Mouse (Mus musculus) MEL-GATA-1-ER (cell line): ENCODE results near the gene Tm9sf3.

Source experiments
- DNase-seq: peaks from one replicate; pipeline ENCODE4 v3.0.0-alpha.2; 2012; ENCODE audit warnings: low read depth; ENCODE audit errors: extremely low read depth

The Tm9sf3 gene

DNA sequence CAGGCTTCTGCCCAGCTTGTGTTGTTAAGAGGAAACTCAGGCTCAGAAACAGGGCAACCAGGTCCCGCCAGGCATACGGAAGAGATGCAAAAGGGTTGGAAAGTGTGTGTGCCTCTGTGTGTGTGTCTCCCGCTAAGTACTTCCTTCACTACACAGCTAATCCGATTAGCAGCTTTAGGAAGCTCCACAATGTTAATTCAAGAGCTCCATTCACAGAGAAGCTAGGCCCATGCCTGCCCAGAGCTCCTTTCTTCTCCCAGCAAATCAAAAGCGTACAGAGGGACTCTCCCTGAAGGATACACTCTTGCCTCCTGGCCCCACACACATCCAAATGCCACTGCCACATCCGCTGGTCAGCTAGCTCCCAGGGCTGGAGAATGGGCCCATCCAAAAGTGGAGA lies 86.5 kb downstream of the Tm9sf3 start:
- DNase-seq, result no peak

DNA sequence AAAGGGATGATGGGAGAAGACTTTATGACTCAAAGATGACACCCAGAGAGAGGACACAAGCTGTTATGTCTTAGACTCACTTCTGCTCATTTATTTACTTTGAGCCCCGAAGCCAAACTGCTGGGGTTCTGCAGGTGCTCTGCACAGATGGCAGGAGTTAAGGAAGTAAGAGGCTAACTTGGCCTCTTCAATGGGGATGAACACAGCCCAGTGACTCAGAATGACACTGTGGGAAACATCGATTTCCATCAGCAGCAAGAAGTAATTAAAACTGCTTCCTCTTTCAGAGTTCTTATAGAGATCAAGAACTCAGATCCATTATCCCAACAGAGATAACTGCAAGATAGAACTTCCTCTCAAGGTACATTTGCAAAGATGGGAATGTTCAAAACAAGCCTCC lies 86.9 kb downstream of the Tm9sf3 start:
- DNase-seq, result no peak

DNA sequence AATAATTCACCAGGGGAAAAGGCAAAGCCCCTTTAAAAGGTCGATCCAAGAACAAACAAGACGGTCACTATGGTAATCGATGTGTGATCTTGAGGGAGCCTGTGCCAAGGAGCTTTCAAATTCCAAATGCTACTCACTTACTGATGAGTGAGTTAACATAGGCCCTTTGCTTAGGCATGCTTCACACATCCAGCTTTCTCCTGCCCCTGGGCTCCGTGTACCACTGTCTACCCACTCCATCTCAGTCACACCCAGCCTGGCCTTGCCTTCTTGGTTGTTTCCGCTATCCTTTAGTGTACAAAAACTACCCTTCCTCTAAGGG lies 97.9 kb downstream of the Tm9sf3 start:
- no peak for DNase-seq

DNA sequence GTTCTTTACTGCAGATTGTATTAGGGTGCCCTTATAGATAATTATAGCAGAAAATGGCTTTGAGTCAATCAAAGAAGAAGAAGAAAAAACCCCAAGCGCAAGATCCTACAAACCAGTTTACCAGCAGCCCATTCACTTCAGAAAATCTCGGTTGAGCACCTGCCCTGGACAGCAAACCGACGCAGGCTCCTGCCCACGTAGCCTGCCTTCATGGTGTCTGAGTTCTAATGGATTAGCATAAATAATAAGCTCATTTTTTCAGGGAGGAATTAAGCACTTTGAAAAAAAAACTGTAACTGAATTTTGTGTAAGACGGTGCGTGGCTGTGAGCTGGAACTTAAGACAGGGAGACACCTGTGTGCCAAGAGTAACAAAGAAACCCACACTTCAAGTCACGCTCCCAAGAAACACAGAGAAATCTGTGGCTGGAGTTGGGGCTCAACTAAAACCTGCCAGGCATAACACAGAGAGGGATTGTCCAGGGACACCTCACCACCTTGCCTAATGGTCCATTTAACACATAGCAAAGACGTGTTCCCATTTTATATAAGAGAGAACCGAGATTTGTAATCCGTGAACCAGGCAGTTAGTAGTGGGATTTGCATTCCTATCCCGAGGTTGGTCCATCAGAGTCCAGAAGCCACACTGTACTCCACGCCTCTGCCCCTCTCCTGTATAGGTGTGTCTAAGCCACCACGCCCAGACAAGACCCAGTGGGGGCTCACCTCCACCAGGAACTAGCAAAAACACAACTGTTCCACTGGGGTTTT lies 98.5 kb downstream of the Tm9sf3 start:
- DNase-seq, result no peak

DNA sequence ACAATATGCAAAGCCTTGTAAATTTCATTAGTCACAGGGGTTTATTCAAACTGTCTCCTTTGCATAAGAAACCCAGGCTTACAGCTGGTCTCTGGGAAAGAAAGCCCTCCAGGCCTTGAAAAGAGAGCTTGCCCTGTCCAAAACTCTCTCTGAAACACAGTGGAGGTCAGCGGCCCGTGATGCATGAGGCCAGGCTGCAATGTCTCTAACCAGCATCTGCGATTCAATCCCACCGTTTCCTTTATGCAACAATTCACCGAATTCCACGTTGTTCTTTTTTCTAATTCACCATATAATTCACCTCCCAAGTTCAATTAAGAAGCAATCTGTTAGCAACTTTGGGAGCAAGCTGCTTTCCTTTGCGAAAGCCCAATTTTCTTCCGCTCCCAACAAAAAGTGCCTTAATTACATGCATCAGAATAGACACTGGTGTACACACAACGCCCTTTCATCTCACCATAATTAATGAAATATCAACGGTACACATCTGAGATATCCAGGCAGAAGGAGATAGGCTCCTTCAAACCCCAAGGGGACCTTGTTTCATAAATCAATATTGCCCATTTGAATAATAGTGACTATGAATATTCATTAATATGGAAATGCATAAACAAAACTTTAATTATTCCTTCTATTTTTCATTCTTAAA lies 99.2 kb downstream of the Tm9sf3 start:
- DNase-seq, result no peak
